Mouse (Mus musculus) retina, postnatal 7 days (tissue): ENCODE results near the gene Oas1a.
"Not testable (repeated sequence)": the region's sequence is repeated elsewhere in the genome, so short reads cannot be mapped to it uniquely, and the experiment has no call there.

ENCODE experiments used
- DNase-seq: peaks from one replicate; pipeline ENCODE4 v3.0.0-alpha.2; 2012; ENCODE audit warnings: low read depth, low spot score

Oas1a gene

GRCm38 (mm10) chr5:120893866-120894265, 13.5 kb downstream of the Oas1a start:
- DNase-seq: not testable (repeated sequence)

- no peak for DNase-seq
These were observed 15.1 kb downstream of the Oas1a start for GRCm38 (mm10) chr5:120892243-120892660.

GRCm38 (mm10) chr5:120891566-120892242, 15.6 kb downstream of the Oas1a start:
- DNase-seq: not testable (repeated sequence)

- no peak for DNase-seq
These were observed 16.3 kb downstream of the Oas1a start for GRCm38 (mm10) chr5:120890991-120891390.

GRCm38 (mm10) chr5:120890026-120890425, 17.3 kb downstream of the Oas1a start:
- DNase-seq: no peak

- not testable (repeated sequence) for DNase-seq
These were observed 19.0 kb downstream of the Oas1a start for GRCm38 (mm10) chr5:120888294-120888815.

- no peak for DNase-seq
These were observed 19.5 kb downstream of the Oas1a start for GRCm38 (mm10) chr5:120887831-120888230.

- not testable (repeated sequence) for DNase-seq
These were observed 19.9 kb downstream of the Oas1a start, which contains the start of gene Oas1g for GRCm38 (mm10) chr5:120887413-120887812. Oas1g (minus strand) TSS chr5:120887613.

GRCm38 (mm10) chr5:120881681-120882080, 25.6 kb downstream of the Oas1a start:
- not testable (repeated sequence) for DNase-seq

GRCm38 (mm10) chr5:120878803-120879202, 28.5 kb downstream of the Oas1a start:
- not testable (repeated sequence) for DNase-seq

GRCm38 (mm10) chr5:120877407-120877806, 29.9 kb downstream of the Oas1a start:
- DNase-seq: not testable (repeated sequence)

- DNase-seq: not testable (repeated sequence)
These were observed 30.5 kb downstream of the Oas1a start for GRCm38 (mm10) chr5:120876839-120877238.

GRCm38 (mm10) chr5:120871469-120871868, 35.9 kb downstream of the Oas1a start:
- DNase-seq: no peak

GRCm38 (mm10) chr5:120870782-120871181, 36.5 kb downstream of the Oas1a start:
- no peak for DNase-seq

GRCm38 (mm10) chr5:120870081-120870480, 37.2 kb downstream of the Oas1a start:
- no peak for DNase-seq

- DNase-seq: no peak
These were observed 37.8 kb downstream of the Oas1a start for GRCm38 (mm10) chr5:120869436-120870015.

GRCm38 (mm10) chr5:120865336-120865860, 41.9 kb downstream of the Oas1a start:
- peak; percentile 5 for DNase-seq

GRCm38 (mm10) chr5:120861121-120861520, 46.2 kb downstream of the Oas1a start, which contains the start of gene Oas1h:
Oas1h (plus strand) TSS chr5:120861421.
- no peak for DNase-seq

- DNase-seq: no peak
These were observed 48.1 kb downstream of the Oas1a start for GRCm38 (mm10) chr5:120859241-120859640.

- DNase-seq: peak; percentile 40
These were observed 57.7 kb downstream of the Oas1a start for GRCm38 (mm10) chr5:120849601-120850136.

- no peak for DNase-seq
These were observed 60.3 kb downstream of the Oas1a start, which contains the start of gene Oas1f for GRCm38 (mm10) chr5:120847067-120847466. Oas1f (plus strand) TSS chr5:120847367.
